Mouse (Mus musculus) adrenal gland, postnatal 25 days (tissue): ENCODE measurements around the gene Me3. TPM values are rescaled to one million over a fixed set of nuclear protein-coding genes. Genes with fewer than 3 reads are reported as not detected.
"Not testable (repeated sequence)": the region's sequence is repeated elsewhere in the genome, so short reads cannot be mapped to it uniquely, and the experiment has no call there.

Experiments used
- DNase-seq: peaks from one replicate; pipeline ENCODE4 v3.0.0; 2021; ENCODE audit warnings: mixed read lengths
- total RNA-seq: library from RNA; stranded (reverse); gene quantifications from 2 replicates; pipeline ENCODE4 v1.2.3, GENCODE M21; 2021

Me3 gene
- total RNA-seq, 1 experiment from 2014 or later = 21.4 TPM

- DNase-seq = not testable (repeated sequence)
These were observed 98.9 kb downstream of the Me3 start for GRCm38 (mm10) chr7:89731115-89731514.

- peak; percentile 30 for DNase-seq
These were observed 116.2 kb downstream of the Me3 start for GRCm38 (mm10) chr7:89748415-89748814.

GRCm38 (mm10) chr7:89749183-89749582 is 117.0 kb downstream of the Me3 start:
- no peak for DNase-seq

- DNase-seq = no peak
These were observed 134.7 kb downstream of the Me3 start for GRCm38 (mm10) chr7:89766678-89767508.

- DNase-seq = no peak
These were observed 137.1 kb downstream of the Me3 start for GRCm38 (mm10) chr7:89769106-89769896.

GRCm38 (mm10) chr7:89770021-89770420 is 137.8 kb downstream of the Me3 start:
- DNase-seq = no peak

GRCm38 (mm10) chr7:89772906-89773305 is 140.7 kb downstream of the Me3 start:
- DNase-seq = no peak

GRCm38 (mm10) chr7:89773352-89773921 is 141.2 kb downstream of the Me3 start:
- DNase-seq = no peak

- no peak for DNase-seq
These were observed 141.7 kb downstream of the Me3 start for GRCm38 (mm10) chr7:89773926-89774325.

- DNase-seq = no peak
These were observed 143.7 kb downstream of the Me3 start for GRCm38 (mm10) chr7:89775848-89776247.

GRCm38 (mm10) chr7:89781391-89781790 is 149.2 kb downstream of the Me3 start:
- DNase-seq = no peak

- DNase-seq = peak; percentile 59
These were observed 155.5 kb downstream of the Me3 start for GRCm38 (mm10) chr7:89787735-89788134.

- peak; percentile 69 for DNase-seq
These were observed 160.4 kb downstream of the Me3 start for GRCm38 (mm10) chr7:89792576-89792975.

- no peak for DNase-seq
These were observed 163.2 kb downstream of the Me3 start for GRCm38 (mm10) chr7:89795366-89795765.

- no peak for DNase-seq
These were observed 164.2 kb downstream of the Me3 start for GRCm38 (mm10) chr7:89796351-89796801.

GRCm38 (mm10) chr7:89798358-89799020 is 166.3 kb downstream of the Me3 start:
- no peak for DNase-seq

GRCm38 (mm10) chr7:89802447-89802846 is 170.3 kb downstream of the Me3 start:
- no peak for DNase-seq

GRCm38 (mm10) chr7:89803966-89804365 is 171.8 kb downstream of the Me3 start:
- no peak for DNase-seq

- no peak for DNase-seq
These were observed 177.2 kb downstream of the Me3 start for GRCm38 (mm10) chr7:89809400-89809799.

- DNase-seq = no peak
These were observed 196.4 kb downstream of the Me3 start for GRCm38 (mm10) chr7:89828436-89829065.

- DNase-seq = no peak
These were observed 197.0 kb downstream of the Me3 start for GRCm38 (mm10) chr7:89829201-89829600.

- no peak for DNase-seq
These were observed 201.3 kb downstream of the Me3 start for GRCm38 (mm10) chr7:89833521-89833920.
